Mouse (Mus musculus) v-Abl transformed pro-B cells (cell line): ENCODE measurements around the gene Tspan18.

ENCODE experiments used
- in situ Hi-C, 2 experiments: fragments of 400-800 bp; cut with MboI; formaldehyde crosslinking; loops; one replicate each; pipeline ENCODE4 v1.15.1; 2025; ENCODE audit not compliant: unreplicated experiment in 2 of 2

Gene Tspan18

GRCm38 (mm10) chr2:93226606-93227595 is 107.4 kb downstream of the Tspan18 start:
- in situ Hi-C loops: loop anchor here in 1 of 2 experiments (5.0 kb wide), 2 partner anchors 175 to 250 kb away; no protein-coding TSS in a partner anchor

DNA sequence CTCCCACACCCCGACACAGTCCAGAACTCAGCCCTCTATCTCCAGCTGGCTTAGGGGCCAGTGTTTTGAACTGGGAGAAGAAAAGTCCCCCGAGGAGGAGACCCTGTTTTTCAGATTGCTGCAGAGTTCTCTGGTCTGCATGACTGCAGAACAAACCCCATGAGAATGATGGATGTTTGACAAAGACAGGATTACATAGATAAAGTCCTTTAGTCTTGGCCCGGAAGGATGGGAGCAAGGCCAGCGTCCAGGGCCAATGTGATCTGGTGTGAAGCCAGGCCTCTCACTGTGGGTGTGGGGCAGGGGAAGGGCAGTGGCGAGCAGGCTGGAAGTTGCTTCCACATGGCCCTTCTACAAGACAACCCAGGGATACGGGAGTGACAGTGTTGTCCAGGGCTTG is 110.8 kb downstream of the Tspan18 start:
- in situ Hi-C loops: no loop called here

DNA sequence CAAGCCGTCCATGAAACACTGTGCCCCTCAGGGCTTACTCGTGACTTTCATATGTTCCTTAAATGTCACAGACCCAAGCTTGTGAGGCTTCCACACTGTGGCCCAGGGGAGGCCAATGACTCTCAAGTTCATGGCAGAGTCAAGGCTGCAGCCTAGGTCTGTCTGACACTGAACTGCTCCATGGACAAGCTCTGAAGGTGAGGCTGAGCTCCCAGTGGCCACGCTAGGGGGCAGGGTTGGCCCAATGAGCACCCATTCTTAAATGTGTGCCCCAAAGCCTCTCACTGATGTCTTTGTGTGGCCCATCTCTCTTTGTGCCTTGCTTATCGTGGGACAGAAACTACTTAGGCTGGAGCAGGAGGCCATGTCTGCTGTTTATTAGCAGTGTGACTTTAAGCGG is 113.9 kb downstream of the Tspan18 start:
- in situ Hi-C loops: no loop called here

GRCm38 (mm10) chr2:93219576-93219975 is 114.7 kb downstream of the Tspan18 start:
- in situ Hi-C loops: loop anchor here (10.0 kb wide), 3 partner anchors 315 to 595 kb away; no protein-coding TSS in a partner anchor

DNA sequence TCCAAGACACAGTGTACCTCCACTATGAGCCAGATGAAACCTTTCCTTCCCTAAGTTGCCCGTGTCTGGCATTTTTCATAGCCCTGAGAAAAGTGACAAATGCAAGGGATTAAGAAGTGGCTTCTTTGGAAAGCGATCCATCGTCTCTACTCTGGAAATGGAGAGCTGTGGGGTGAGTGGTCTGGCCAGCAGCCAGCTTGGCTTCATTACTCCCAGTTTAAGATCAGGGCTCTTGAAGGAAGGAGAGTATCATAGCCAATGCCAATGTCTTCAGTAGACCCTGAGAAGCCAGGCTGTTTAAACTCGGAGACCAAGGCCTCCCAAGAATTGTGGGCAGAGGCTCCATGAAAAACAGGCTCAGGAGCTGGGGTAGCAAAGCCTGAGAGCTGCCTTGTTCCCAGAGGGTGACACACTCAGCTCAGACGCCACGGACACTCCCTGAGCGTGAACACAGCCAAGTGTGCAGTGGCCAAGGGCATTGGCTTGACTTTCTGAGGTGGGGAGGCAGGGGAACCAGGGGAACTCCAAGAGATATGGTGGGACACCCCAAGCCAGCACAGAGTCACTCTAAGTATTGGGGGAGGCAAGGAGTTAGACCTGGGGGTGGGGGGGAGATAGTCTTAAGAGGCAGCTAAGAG is 115.8 kb downstream of the Tspan18 start:
- in situ Hi-C loops: loop anchor here (10.0 kb wide), 3 partner anchors 314 to 596 kb away; no protein-coding TSS in a partner anchor

DNA sequence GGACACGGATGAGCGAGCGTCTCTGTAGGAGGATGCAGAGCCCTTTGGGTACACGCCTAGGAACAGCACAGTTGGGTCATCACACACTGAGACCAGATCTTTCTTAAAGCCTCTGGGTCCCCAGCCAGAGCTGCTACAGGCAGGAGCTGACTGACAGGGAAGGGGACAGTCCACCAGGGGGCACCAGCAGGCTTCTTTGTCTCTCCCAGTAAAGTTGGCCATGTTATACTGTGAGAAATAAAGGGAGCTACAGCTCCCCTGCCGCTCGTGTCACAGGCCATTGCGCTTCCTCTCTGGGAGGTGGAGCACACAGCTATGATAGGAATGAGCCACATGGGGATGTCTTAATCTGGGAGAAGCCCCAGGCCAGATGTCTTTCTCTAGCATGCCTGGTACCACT is 117.3 kb downstream of the Tspan18 start:
- in situ Hi-C loops: loop anchor here (10.0 kb wide), 3 partner anchors 312 to 598 kb away; no protein-coding TSS in a partner anchor

- in situ Hi-C loops: loop anchor here (10.0 kb wide), 3 partner anchors 311 to 599 kb away; no protein-coding TSS in a partner anchor
Observed at GRCm38 (mm10) chr2:93215790-93216189, 118.5 kb downstream of the Tspan18 start.

DNA sequence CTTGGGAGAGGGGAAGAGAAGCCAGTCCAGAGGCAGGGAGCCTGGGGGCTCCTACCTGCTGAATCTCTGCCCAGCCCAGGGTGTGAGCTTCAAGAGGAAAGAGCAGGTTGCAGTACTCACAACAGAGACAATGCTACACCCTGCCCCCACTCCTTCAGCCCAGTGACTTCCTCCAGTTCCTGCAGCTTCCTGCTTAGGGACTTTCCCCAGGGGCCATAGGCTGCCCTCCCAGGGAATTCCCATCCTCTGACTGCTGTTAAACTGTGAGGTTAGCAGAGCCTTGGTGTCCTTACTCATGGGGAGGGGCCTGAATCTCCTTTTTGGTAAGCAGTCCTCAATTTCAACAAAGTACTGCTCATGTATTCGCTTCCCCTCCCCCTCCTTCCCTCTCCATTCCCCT is 120.1 kb downstream of the Tspan18 start:
- in situ Hi-C loops: loop anchor here (5.0 to 10.0 kb wide), 5 partner anchors 198 to 601 kb away; no protein-coding TSS in a partner anchor

GRCm38 (mm10) chr2:93212865-93213264 is 121.4 kb downstream of the Tspan18 start:
- in situ Hi-C loops: loop anchor here (5.0 to 10.0 kb wide), 5 partner anchors 199 to 602 kb away; no protein-coding TSS in a partner anchor

DNA sequence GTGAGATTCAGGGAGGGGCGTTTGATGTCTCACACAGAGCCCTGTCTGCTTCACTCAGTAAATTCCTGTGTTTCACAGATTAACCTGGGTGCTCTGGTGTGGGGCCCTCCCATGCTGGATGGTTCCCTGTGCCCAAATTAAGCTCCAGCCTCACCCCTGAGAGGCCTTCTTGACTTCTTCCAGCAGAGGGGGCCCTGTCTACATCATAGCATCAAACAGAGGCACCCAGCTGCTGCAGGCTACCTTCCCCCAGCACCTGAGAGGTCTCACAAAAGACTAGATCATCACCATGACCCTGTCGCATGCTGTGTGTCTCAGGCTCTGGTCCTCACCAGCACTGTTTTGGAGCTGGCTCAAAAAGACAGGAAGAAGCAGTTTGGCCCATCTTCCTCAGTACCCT is 121.9 kb downstream of the Tspan18 start:
- in situ Hi-C loops: loop anchor here (5.0 to 10.0 kb wide), 5 partner anchors 200 to 602 kb away; no protein-coding TSS in a partner anchor

DNA sequence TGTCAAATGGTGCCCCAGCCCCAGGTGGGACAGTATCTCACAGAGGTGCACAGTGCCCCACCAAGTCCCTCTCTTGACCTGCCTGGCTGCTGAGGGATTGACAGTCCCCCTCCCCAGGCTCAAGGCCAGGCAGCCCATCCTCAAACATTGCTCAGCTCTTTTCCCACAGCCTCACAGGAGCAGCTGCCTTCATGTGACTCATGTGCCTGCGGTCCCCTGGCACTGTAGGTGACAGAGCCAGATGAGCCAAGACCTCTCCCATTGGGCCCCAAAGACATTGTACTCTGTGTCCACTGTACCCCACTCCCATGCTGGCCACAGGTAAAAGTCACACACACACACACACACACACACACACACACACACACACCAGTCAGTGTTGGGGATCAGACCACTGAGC is 128.2 kb downstream of the Tspan18 start:
- in situ Hi-C loops: loop anchor here (5.0 to 10.0 kb wide), 2 partner anchors 309 to 321 kb away; no protein-coding TSS in a partner anchor

GRCm38 (mm10) chr2:93204571-93204970 is 129.7 kb downstream of the Tspan18 start:
- in situ Hi-C loops: loop anchor here in 1 of 2 experiments (10.0 kb wide), 1 partner anchor 320 kb away; no protein-coding TSS in a partner anchor

DNA sequence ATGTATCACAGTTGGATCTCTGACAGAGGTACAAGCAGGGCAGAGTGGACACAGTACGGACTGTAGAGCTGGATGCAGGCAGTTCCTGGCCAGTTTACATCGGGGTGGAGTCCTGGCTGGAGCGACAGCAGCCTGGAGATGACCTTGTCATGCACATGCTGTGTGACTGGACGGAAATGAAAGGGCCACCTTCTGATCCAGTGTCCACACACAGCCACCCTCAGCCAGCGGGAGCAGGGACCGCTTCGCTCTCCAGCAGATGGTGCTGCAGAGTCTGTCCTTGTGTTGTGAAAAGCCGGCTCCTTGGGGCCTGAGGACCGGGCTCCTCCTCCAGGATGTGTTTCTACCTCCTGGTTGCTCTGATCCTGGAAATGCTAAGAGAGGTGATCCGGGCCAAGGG is 130.6 kb downstream of the Tspan18 start:
- in situ Hi-C loops: loop anchor here in 1 of 2 experiments (10.0 kb wide), 1 partner anchor 319 kb away; no protein-coding TSS in a partner anchor

DNA sequence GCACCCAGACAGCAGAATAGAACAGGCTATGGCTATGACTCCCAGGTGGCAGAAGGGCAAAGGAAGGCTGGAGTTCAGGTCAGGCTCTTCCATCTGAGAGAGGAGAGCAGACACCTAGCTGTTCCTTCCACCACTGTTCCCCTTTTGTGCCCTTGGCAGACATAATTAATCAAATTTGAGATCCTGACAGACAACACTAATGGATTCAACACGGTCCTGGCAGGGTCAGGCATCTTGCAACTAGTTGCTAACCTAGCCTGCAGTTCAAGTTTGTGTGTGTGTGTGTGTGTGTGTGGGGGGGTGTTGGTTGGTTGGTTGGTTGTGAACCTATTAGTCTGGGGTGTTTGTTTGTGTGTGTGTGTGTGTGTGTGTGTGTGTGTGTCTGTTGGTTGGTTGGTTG is 131.5 kb downstream of the Tspan18 start:
- in situ Hi-C loops: loop anchor here in 1 of 2 experiments (10.0 kb wide), 1 partner anchor 318 kb away; no protein-coding TSS in a partner anchor

DNA sequence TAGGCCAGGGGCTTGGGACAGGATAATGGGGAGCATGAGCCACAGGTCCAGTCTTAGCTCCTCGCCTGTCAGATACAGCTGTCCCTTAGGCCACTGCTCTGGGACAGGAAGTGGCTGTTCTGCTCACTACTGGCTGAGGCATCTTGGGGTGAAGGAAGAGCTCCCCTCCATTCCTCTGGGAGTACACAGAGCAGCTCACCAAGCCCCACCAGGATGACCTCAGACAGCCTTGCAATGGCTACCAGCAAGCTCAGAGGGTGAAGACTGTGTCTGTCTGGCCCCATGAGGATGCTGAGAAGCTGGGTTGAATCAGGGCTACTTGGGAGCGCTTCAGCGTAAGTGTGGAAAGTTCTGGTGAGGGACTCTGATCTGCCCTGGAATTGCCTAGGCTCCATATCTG is 132.3 kb downstream of the Tspan18 start:
- in situ Hi-C loops: loop anchor here in 1 of 2 experiments (10.0 kb wide), 1 partner anchor 317 kb away; no protein-coding TSS in a partner anchor

GRCm38 (mm10) chr2:93200681-93201340 is 133.5 kb downstream of the Tspan18 start:
- in situ Hi-C loops: loop anchor here in 1 of 2 experiments (10.0 kb wide), 1 partner anchor 316 kb away; no protein-coding TSS in a partner anchor

DNA sequence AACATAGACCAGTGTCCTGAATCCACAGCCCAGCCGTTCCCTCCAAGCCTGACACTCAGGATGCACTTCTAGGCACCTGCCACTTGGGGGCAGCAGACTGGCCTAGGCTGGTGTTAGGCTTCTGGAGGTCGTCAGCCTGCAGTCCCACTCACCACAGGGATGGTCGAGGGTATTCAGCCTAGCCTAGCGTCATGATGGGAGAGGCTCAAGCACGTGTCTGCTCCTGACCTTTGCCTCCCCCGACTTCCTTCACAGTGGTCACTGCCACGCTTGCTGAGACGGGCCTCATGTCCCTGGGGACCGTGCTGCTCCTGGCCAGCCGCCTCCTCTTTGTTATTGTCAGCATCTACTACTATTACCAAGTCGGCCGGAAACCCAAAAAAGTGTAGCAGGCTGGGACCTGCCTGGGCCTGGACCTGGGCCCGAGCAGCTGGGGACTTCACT is 134.8 kb downstream of the Tspan18 start:
- in situ Hi-C loops: loop anchor here (5.0 to 25.0 kb wide), 5 partner anchors 132 to 1237 kb away; partner anchors contain the start of gene Ttc17 (in 1 of the 2)

DNA sequence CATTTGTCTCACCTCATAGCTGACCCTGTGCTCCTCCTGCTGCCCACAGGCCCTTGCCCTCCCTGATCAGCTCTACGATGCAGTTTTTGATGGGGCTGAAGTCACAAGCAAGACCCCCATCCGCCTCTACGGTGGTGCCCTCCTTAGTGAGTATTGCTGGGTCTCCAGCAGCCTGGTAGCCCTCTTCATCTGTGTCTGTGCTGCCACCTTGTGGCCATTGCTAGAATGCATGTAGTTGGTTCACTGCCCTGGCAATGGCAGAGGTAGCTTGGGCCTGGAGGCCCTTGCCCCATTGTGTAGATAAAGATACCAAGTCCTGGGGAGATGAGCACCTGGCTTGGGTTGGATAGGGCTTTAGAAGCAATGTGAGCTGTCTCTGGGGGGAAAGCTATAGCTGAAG is 135.5 kb downstream of the Tspan18 start:
- in situ Hi-C loops: loop anchor here (5.0 to 25.0 kb wide), 5 partner anchors 132 to 1237 kb away; partner anchors contain the start of gene Ttc17 (in 1 of the 2)

- in situ Hi-C loops: loop anchor here (5.0 to 25.0 kb wide), 5 partner anchors 231 to 1232 kb away; partner anchors contain the start of gene Ttc17 (in 1 of the 2)
Observed at GRCm38 (mm10) chr2:93193806-93194205, 140.5 kb downstream of the Tspan18 start.
